Mouse (Mus musculus) liver, postnatal 0 days (tissue): ENCODE results near the gene Gtf3c3.

Source experiments
- CTCF ChIP-seq: sonication (generic); IDR thresholded peaks from 2 replicates; pipeline ENCODE4 v1.5.1; 2016; ENCODE audit warnings: antibody characterized with exemption, low read depth
- EP300 ChIP-seq: IDR thresholded peaks from 2 replicates; pipeline ENCODE4 v1.6.1; 2016; ENCODE audit warnings: antibody characterized with exemption, low read depth, mild to moderate bottlenecking

DNA sequence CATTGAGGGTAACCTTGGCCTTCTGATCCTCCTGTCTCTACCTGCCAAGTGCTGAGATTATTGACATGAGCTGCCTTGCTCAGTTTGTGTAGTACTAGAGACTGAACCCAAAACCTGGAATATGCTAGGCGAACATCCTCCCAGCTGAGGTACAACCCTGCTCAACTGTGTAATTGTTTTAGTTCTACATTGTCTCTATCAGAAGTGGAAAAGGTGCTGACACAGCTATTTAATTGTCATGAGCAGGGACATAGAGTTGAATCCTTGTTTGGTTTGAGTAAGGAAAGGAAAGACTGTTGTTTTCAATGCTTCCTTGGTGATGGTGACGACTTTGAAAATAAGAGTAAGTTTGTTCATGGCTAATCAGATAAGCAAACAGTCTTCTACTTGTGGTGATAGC is 13.3 kb upstream of the Gtf3c3 start:
- no peak for TF ChIP-seq CTCF
- no peak for TF ChIP-seq EP300
